Mouse (Mus musculus): Measurements from ENCODE around the gene Ncln.
A peak's percentile ranks its signal among the peaks of the same experiment; 100 is the strongest.

Ncln gene

GRCm38 (mm10) chr10:81496264-81496901 lies at the start of gene Ncln:
Ncln (minus strand) TSS chr10:81496392.
- DNase-seq, result peak; percentile 98 to 99

GRCm38 (mm10) chr10:81545161-81545747 lies 49.1 kb upstream of the Ncln start, which contains the start of gene Gna11:
Gna11 (minus strand) TSS chr10:81545190.
- peak; percentile 99 for DNase-seq

- no peak for DNase-seq
Observed at GRCm38 (mm10) chr10:81544296-81545160, 48.3 kb upstream of the Ncln start.

GRCm38 (mm10) chr10:81543633-81544032 lies 47.4 kb upstream of the Ncln start:
- no peak for DNase-seq

- DNase-seq, result no peak
Observed at GRCm38 (mm10) chr10:81542727-81543460, 46.7 kb upstream of the Ncln start.

- no peak for DNase-seq
Observed at GRCm38 (mm10) chr10:81541803-81542202, 45.6 kb upstream of the Ncln start.

GRCm38 (mm10) chr10:81541363-81541762 lies 45.2 kb upstream of the Ncln start:
- no peak for DNase-seq

- no peak for DNase-seq
Observed at GRCm38 (mm10) chr10:81538321-81539048, 42.3 kb upstream of the Ncln start.

GRCm38 (mm10) chr10:81537429-81537828 lies 41.2 kb upstream of the Ncln start:
- no peak for DNase-seq

- peak; percentile 46 to 48 for DNase-seq
Observed at GRCm38 (mm10) chr10:81536734-81537133, 40.5 kb upstream of the Ncln start.

GRCm38 (mm10) chr10:81534826-81535225 lies 38.6 kb upstream of the Ncln start:
- no peak for DNase-seq

- DNase-seq, result peak; percentile 92 to 93
Observed at GRCm38 (mm10) chr10:81526779-81527178, 30.6 kb upstream of the Ncln start.

- DNase-seq, result no peak
Observed at GRCm38 (mm10) chr10:81525017-81525694, 29.0 kb upstream of the Ncln start.

- DNase-seq, result peak in 1 of 2 experiments; percentile 34
Observed at GRCm38 (mm10) chr10:81524051-81524605, 27.9 kb upstream of the Ncln start, which contains the start of gene Gna15. Gna15 (minus strand) TSS chr10:81524225.

GRCm38 (mm10) chr10:81523570-81523969 lies 27.4 kb upstream of the Ncln start:
- peak in 1 of 2 experiments; percentile 25 for DNase-seq

- DNase-seq, result no peak
Observed at GRCm38 (mm10) chr10:81523142-81523541, 26.9 kb upstream of the Ncln start.

- DNase-seq, result peak in 1 of 2 experiments; percentile 15
Observed at GRCm38 (mm10) chr10:81519978-81520365, 23.8 kb upstream of the Ncln start.

GRCm38 (mm10) chr10:81519227-81519977 lies 23.2 kb upstream of the Ncln start:
- DNase-seq, result peak; percentile 43 to 60

GRCm38 (mm10) chr10:81518546-81518945 lies 22.4 kb upstream of the Ncln start:
- peak; percentile 85 to 89 for DNase-seq

- DNase-seq, result peak; percentile 75 to 80
Observed at GRCm38 (mm10) chr10:81517227-81517626, 21.0 kb upstream of the Ncln start.

Measured in B cell, adult 2 months (primary cell).